Mouse (Mus musculus) limb, embryonic 12.5 days (tissue): ENCODE results near the gene Tenm2. TPM values are rescaled to one million over a fixed set of nuclear protein-coding genes. Genes with fewer than 3 reads are reported as not detected.

Experiments
- ATAC-seq: fragments of 200-750 bp; cut with Nextera tagmentation; 2 replicates; pipeline ENCODE4 v1.8.0; 2017; ENCODE audit warnings: low read depth, moderate TSS enrichment; ENCODE audit not compliant: insufficient number of reproducible peaks, insufficient read depth, low FRiP score, low TSS enrichment
- H3K27ac ChIP-seq: fragments of 300-500 bp; sonication (generic); 2 replicates; pipeline ENCODE4 v1.5.1; 2016; ENCODE audit warnings: mild to moderate bottlenecking, moderate library complexity
- H3K27me3 ChIP-seq: fragments of 300-500 bp; sonication (generic); 2 replicates; pipeline ENCODE4 v1.6.1; 2016; ENCODE audit warnings: mild to moderate bottlenecking, moderate library complexity
- H3K36me3 ChIP-seq: fragments of 300-500 bp; sonication (generic); 2 replicates; pipeline ENCODE4 v1.6.1; 2016; ENCODE audit warnings: mild to moderate bottlenecking, moderate library complexity
- H3K4me1 ChIP-seq: fragments of 300-500 bp; sonication (generic); replicated peaks from 2 replicates; pipeline ENCODE4 v1.6.1; 2016
- H3K4me2 ChIP-seq: fragments of 300-500 bp; sonication (generic); 2 replicates; pipeline ENCODE4 v1.6.1; 2016; ENCODE audit warnings: mild to moderate bottlenecking, moderate library complexity
- H3K4me3 ChIP-seq: fragments of 300-500 bp; sonication (generic); replicated peaks from 2 replicates; pipeline ENCODE4 v1.5.1; 2016; ENCODE audit warnings: mild to moderate bottlenecking
- H3K9ac ChIP-seq: fragments of 300-500 bp; sonication (generic); replicated peaks from 2 replicates; pipeline ENCODE4 v1.6.1; 2016; ENCODE audit warnings: mild to moderate bottlenecking, moderate library complexity
- H3K9me3 ChIP-seq: fragments of 300-500 bp; sonication (generic); 2 replicates; pipeline ENCODE4 v1.6.1; 2016; ENCODE audit warnings: mild to moderate bottlenecking, moderate library complexity
- WGBS: fragments of 180-500 bp; shearing (Covaris S2); methylation state at CpG from one replicate; pipeline ENCODE4 v1.1.7; 2016; 5-methylcytosine and 5-hydroxymethylcytosine counted together
- polyA plus RNA-seq: library from polyadenylated mRNA; unstranded; fragments of >200 nt; fragmentation: Nextera tagmentation; extraction: Ambion mirVana; gene quantifications from 2 replicates; pipeline ENCODE4 v1.2.1, GENCODE M21; 2016

Tenm2 gene
- polyA plus RNA-seq, 1 experiment from 2014 or later, result 0.94 TPM

GRCm38 (mm10) chr11:36272149-36272548 is 963.6 kb downstream of the Tenm2 start:
- WGBS, result 71% methylated on average over 2 of the region's 2 CpGs
- H3K4me2 ChIP-seq, result no peak overlapping the region

GRCm38 (mm10) chr11:36269945-36270344 is 965.8 kb downstream of the Tenm2 start:
- Histone ChIP-seq H3K36me3 (no peaks in the 10 kb centered on the region), H3K9me3 (no peaks in the 10 kb centered on the region), H3K4me3 (no peak overlapping the region), H3K27me3 (no peaks in the 10 kb centered on the region), H3K9ac (no peak overlapping the region), H3K4me1 (peaks cover 9% of the 10 kb centered on the region), H3K27ac (no peak overlapping the region), H3K4me2 (no peak overlapping the region)
- ATAC-seq, result no peak
- 84% methylated on average over 6 of the region's 6 CpGs for WGBS

More at GRCm38 (mm10) chr11:36272149-36272548, 963.6 kb downstream of the Tenm2 start:
- no peak for ATAC-seq
- no peak overlapping the region for H3K27ac ChIP-seq
- H3K27me3 ChIP-seq, result no peaks in the 10 kb centered on the region
- no peaks in the 10 kb centered on the region for H3K36me3 ChIP-seq
- no peak overlapping the region for H3K9ac ChIP-seq
- H3K9me3 ChIP-seq, result no peaks in the 10 kb centered on the region
- H3K4me3 ChIP-seq, result no peak overlapping the region
- H3K4me1 ChIP-seq, result peaks cover 22% of the 10 kb centered on the region

- Histone ChIP-seq H3K4me1 (peaks cover 11% of the 10 kb centered on the region), H3K4me2 (no peak overlapping the region), H3K9me3 (no peaks in the 10 kb centered on the region), H3K27ac (peak overlapping the region; percentile 18; the same call in 1 of the 2 replicates), H3K9ac (no peak overlapping the region), H3K27me3 (no peaks in the 10 kb centered on the region), H3K36me3 (no peaks in the 10 kb centered on the region), H3K4me3 (no peak overlapping the region)
- ATAC-seq, result no peak
- 81% methylated on average over 17 of the region's 17 CpGs for WGBS
These were observed 970.8 kb downstream of the Tenm2 start for GRCm38 (mm10) chr11:36264776-36265466.

DNA sequence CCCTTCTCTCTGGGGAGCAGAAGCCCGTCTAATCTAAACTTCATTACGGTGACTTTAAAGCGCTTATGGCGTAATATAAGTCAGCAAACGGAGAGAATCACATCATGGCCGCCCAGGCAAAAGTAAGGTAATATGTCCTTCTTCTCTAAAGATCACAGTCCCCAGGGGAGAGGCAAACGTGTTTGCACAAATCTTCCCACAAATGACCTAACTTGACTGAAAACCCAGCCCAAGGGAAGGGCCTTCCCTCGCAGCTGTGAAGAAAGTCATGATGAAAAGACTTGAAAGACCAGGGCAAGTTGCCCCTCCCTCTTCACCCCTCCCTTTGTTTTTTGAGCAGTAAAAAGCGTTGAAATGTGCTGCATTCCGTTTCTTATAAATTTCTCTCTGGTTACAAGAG is 971.9 kb downstream of the Tenm2 start:
- Histone ChIP-seq H3K9ac (no peak overlapping the region), H3K9me3 (no peaks in the 10 kb centered on the region), H3K36me3 (no peaks in the 10 kb centered on the region), H3K4me1 (peaks cover 15% of the 10 kb centered on the region), H3K27me3 (no peaks in the 10 kb centered on the region), H3K4me2 (no peak overlapping the region), H3K4me3 (no peak overlapping the region), H3K27ac (no peak overlapping the region)
- no peak for ATAC-seq
- 39% methylated on average over 10 of the region's 10 CpGs for WGBS

DNA sequence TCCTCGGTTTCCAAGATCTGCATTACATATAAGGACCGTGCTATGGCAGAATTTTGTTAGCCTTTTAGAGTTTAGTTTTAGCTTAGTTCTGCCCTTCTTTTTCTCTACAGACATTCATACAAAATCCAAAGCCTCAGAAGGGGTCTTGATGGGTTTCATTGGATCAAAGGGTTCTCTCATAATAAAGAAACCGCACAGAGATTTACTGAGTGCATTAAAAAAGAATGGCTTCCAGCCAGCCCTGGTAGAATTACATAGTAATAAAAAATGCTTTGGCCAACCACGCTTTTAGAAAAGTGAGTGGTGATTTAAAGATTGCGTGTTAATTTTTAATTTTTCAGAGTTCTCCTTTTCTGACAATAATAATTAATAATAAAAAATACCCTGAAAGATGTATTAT is 978.6 kb downstream of the Tenm2 start:
- Histone ChIP-seq H3K4me3 (no peak overlapping the region), H3K4me1 (peaks cover 18% of the 10 kb centered on the region), H3K4me2 (no peak overlapping the region), H3K9ac (no peak overlapping the region), H3K27me3 (no peaks in the 10 kb centered on the region), H3K27ac (no peak overlapping the region), H3K9me3 (peaks cover 3% of the 10 kb centered on the region; the same call in 1 of the 2 replicates), H3K36me3 (no peaks in the 10 kb centered on the region)
- ATAC-seq, result no peak
- 37% methylated on average over 5 of the region's 5 CpGs for WGBS

- 70% methylated on average over 5 of the region's 5 CpGs for WGBS
- no peak for ATAC-seq
- H3K27ac ChIP-seq, result peak overlapping the region; percentile 65
These were observed 979.0 kb downstream of the Tenm2 start for GRCm38 (mm10) chr11:36256747-36257146.

DNA sequence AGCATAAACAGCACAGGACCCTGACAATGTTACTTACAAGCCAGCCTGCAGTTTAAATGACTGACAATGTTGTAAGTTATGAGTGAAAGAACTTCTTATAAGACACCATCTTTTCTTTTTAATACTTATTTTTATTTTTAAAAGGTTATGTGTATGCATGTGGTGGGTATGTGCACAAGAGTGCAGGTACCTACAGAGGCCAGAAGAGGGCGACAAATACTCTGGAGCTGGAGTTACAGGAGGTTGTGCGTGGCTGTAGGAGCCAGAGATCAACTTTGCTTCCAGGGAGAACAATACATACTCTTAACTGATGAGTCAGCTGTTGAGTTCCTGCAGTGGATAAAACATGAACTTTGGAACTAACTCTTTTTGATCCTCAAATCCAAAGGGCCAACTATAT is 981.7 kb downstream of the Tenm2 start:
- H3K9ac ChIP-seq, result no peak overlapping the region
- no peaks in the 10 kb centered on the region for H3K36me3 ChIP-seq
- no peaks in the 10 kb centered on the region for H3K27me3 ChIP-seq
- peaks cover 3% of the 10 kb centered on the region; the same call in 1 of the 2 replicates for H3K9me3 ChIP-seq
- WGBS, result 88% methylated on average over 2 of the region's 2 CpGs
- no peak overlapping the region for H3K4me2 ChIP-seq
- peaks cover 16% of the 10 kb centered on the region for H3K4me1 ChIP-seq
- no peak for ATAC-seq
- H3K27ac ChIP-seq, result no peak overlapping the region
- no peak overlapping the region for H3K4me3 ChIP-seq

More at GRCm38 (mm10) chr11:36256747-36257146, 979.0 kb downstream of the Tenm2 start:
- Histone ChIP-seq H3K4me1 (peaks cover 18% of the 10 kb centered on the region), H3K9ac (no peak overlapping the region), H3K36me3 (no peaks in the 10 kb centered on the region), H3K27me3 (no peaks in the 10 kb centered on the region), H3K9me3 (peaks cover 3% of the 10 kb centered on the region; the same call in 1 of the 2 replicates), H3K4me2 (no peak overlapping the region), H3K4me3 (no peak overlapping the region)

GRCm38 (mm10) chr11:36250111-36250510 is 985.7 kb downstream of the Tenm2 start:
- WGBS, result 72% methylated on average over 7 of the region's 7 CpGs
- no peak overlapping the region for H3K9ac ChIP-seq
- no peaks in the 10 kb centered on the region for H3K36me3 ChIP-seq
- H3K4me2 ChIP-seq, result no peak overlapping the region
- no peak overlapping the region for H3K4me3 ChIP-seq
- no peaks in the 10 kb centered on the region for H3K27me3 ChIP-seq
- no peak for ATAC-seq
- H3K9me3 ChIP-seq, result peaks cover 3% of the 10 kb centered on the region; the same call in 1 of the 2 replicates
- no peaks in the 10 kb centered on the region for H3K4me1 ChIP-seq
- no peak overlapping the region for H3K27ac ChIP-seq

DNA sequence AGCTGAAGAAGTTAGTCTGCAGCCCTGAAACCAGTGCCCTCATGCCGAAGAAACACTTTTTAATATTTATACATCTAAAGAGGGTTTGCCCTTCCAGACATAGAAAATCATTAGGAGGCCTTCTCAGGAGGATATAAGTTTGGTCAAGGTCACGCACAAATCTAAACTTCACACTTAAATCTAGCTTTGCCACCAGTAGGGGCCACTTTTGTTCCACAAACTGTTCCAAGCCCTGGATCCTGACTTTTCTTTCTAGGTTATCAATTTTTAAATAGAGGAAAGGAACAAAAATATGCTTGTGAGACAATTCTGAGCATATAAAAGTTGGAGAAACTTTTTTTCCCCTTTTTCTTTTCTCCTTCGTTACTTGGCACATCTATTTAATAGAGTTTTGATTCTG is 989.6 kb downstream of the Tenm2 start:
- no peak overlapping the region for H3K9ac ChIP-seq
- no peak for ATAC-seq
- 91% methylated on average over 3 of the region's 3 CpGs for WGBS

DNA sequence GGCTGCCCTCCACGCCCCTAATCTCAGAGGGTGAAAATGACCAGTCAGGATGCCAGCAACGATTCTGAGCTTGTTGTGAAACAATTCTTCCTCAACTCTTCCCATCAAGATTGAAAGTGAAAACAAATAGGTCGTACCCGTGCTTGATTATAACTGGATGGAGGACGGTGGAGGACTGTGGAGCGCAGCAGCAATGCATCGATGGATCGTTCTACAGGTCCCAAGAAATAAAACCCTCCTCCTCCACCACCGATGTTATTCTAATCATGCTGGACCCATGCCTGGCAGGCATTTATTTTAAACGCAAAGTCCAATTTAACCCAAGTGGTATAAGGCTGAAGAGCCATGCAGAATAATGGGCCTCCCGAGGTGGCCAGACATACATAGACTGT is 991.3 kb downstream of the Tenm2 start:
- Histone ChIP-seq H3K9me3 (no peaks in the 10 kb centered on the region), H3K4me2 (no peak overlapping the region), H3K27me3 (no peaks in the 10 kb centered on the region), H3K4me3 (no peak overlapping the region), H3K36me3 (no peaks in the 10 kb centered on the region), H3K4me1 (peaks cover 13% of the 10 kb centered on the region), H3K27ac (0 out of 2 replicates have a peak overlapping the region, but pooled peaks have one; percentile 41), H3K9ac (no peak overlapping the region)
- no peak for ATAC-seq
- WGBS, result 87% methylated on average over 11 of the region's 11 CpGs

More for the DNA sequence above, 989.6 kb downstream of the Tenm2 start:
- Histone ChIP-seq H3K4me1 (peaks cover 13% of the 10 kb centered on the region), H3K4me2 (no peak overlapping the region), H3K27ac (no peak overlapping the region), H3K4me3 (no peak overlapping the region), H3K27me3 (no peaks in the 10 kb centered on the region), H3K36me3 (no peaks in the 10 kb centered on the region), H3K9me3 (no peaks in the 10 kb centered on the region)

DNA sequence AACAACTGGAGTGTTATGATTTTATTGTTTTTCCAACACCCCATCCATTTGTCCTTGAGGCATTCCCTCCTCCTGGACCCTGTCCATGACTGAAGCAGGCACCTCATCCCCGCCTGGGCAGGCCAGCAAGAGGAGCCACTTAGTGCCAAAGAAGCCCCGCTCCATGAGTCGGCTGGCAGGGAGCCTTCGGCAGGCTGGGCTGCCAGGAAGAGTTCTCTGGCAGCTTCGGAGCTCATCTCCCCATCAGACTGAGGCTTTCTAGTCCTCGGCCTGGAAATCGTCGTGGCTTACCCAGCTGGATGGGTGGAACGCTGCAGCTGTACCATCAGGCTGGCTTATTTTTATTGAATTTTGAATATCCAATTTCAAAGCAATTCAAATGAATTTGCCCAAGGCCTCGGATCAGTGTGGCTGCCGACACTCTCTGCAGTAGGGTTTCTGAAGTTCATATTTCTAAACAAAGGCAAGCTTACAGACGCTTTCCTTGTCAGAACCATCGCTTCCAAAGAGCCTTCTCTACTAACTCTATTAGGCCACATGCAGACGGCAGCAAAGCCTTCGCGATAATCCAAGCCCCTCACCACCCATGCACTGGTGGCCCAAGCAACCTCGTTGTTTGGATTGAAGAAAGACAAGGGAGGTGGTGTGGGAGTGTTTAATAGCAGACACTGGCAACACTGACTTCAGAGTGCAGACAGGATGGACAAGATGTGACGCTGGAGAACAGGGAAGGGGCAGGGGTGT is 991.8 kb downstream of the Tenm2 start:
- no peaks in the 10 kb centered on the region for H3K36me3 ChIP-seq
- no peak overlapping the region for H3K9ac ChIP-seq
- H3K27me3 ChIP-seq, result no peaks in the 10 kb centered on the region
- WGBS, result 56% methylated on average over 18 of the region's 18 CpGs
- no peaks in the 10 kb centered on the region for H3K9me3 ChIP-seq
- ATAC-seq, result no peak
- peaks cover 13% of the 10 kb centered on the region for H3K4me1 ChIP-seq
- H3K4me2 ChIP-seq, result no peak overlapping the region
- 0 out of 2 replicates have a peak overlapping the region, but pooled peaks have one; percentile 41 for H3K27ac ChIP-seq
- H3K4me3 ChIP-seq, result no peak overlapping the region
